ENCODE assay signal across 7 mouse cellular contexts in the genomic region with DNA sequence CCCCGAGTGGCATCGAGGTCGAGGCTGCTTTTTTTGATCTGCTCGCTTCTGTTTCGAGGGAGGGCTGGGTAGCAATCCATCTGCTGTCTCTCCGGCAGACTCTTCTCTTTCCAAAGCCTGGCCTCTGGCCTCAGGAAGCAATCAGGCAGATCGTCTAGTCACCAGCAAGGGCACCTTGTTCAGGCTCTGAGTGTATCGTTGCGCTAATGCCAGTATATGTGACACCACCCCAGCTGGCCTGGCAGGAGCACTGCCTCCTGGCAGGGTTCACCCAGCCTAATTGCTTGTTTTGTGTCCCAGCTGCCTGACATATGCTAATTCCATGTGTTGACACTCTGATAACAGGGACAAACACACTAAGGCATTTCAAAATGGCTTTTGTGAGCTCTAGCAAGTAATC.
A peak's percentile ranks its signal among the peaks of the same experiment; 100 is the strongest.
DNase-seq lines count a peak whose midpoint lies in the region; TF ChIP-seq lines count a peak whose summit lies in the region.

No protein-coding gene starts in this region.

- H3K4me3 ChIP-seq in myocyte = no peak overlapping the region

- no peak for TF ChIP-seq POLR2A in myocyte (IDR thresholded peaks at IDR 0.05; ENCODE audit: insufficient read length, low read depth)

- no peak overlapping the region for H3ac ChIP-seq in myocyte (ENCODE audit: control insufficient read depth, insufficient read length)

- peak overlapping the region; percentile 52 for H3K4me2 ChIP-seq in myocyte (ENCODE audit: low read depth)

- peak; percentile 29 for DNase-seq in adipocyte (ENCODE audit: low spot score)
- DNase-seq in adrenal gland, postnatal 25 days = peak; percentile 26
- DNase-seq in gastrocnemius, postnatal 10 days = peak; percentile 47
- DNase-seq in kidney, adult 18-20 months = peak; percentile 13
- DNase-seq in urinary bladder, postnatal 4 days (ENCODE audit: low spot score in 2 of 2) = no peak
- DNase-seq in c-Kit-positive CD71-positive TER-119-positive erythroid progenitor cells, embryonic 14.5 days (ENCODE audit: low spot score) = no peak

- no peaks in the 10 kb centered on the region for H3K36me3 ChIP-seq in myocyte (ENCODE audit: control insufficient read depth, insufficient read depth)

- H3K27me3 ChIP-seq in myocyte (ENCODE audit: control insufficient read depth, insufficient read depth, insufficient read length) = no peaks in the 10 kb centered on the region

- no peaks in the 10 kb centered on the region for H3K79me2 ChIP-seq in myocyte (ENCODE audit: control insufficient read depth, insufficient read depth)

TF ChIP-seq in myocyte, 11 proteins besides CTCF, POLR2A, EP300 and RAD21:
- TF ChIP-seq MYOD1 (IDR thresholded peaks at IDR 0.05; ENCODE audit: control insufficient read depth in 1 of 3, insufficient read length in 2 of 3, low read depth in 2 of 3) (peak in 1 of 3 experiments; percentile 33), MYOG (IDR thresholded peaks at IDR 0.05; ENCODE audit: control insufficient read depth in 1 of 3, insufficient read depth in 1 of 3, insufficient read length in 2 of 3, low read depth in 2 of 3) (peak in 2 of 3 experiments; percentile 28 to 46), REST (IDR thresholded peaks at IDR 0.05; ENCODE audit: insufficient read depth, insufficient read length) (no peak), TCF3 (IDR thresholded peaks at IDR 0.05; ENCODE audit: insufficient read length, low read depth) (no peak), CEBPB (IDR thresholded peaks at IDR 0.05; ENCODE audit: insufficient read depth, poor library complexity, severe bottlenecking) (no peak), MAX (IDR thresholded peaks at IDR 0.05; ENCODE audit: low read depth) (no peak)
TF ChIP-seq in myocyte: peak in this region for 2.

Comparison
In these comparisons a context has a peak if more than half of its experiments do, and no peak if none do; other contexts are left out.
1. DNase-seq: peak in adipocyte (single experiment), adrenal gland, postnatal 25 days (single experiment), gastrocnemius, postnatal 10 days (single experiment) and kidney, adult 18-20 months (single experiment); none in urinary bladder, postnatal 4 days (0 of 2) and c-Kit-positive CD71-positive TER-119-positive erythroid progenitor cells, embryonic 14.5 days (single experiment).